Mouse (Mus musculus) cerebellum, postnatal 36 days (tissue): ENCODE data around the gene Cacna1d.
A peak's percentile ranks its signal among the peaks of the same experiment; 100 is the strongest.

ENCODE experiments used
- DNase-seq, 2 experiments: peaks; one replicate each; pipeline ENCODE4 v3.0.0; 2021 to 2022; ENCODE audit warnings: mixed read lengths in 2 of 2

The Cacna1d gene

GRCm38 (mm10) chr14:30056031-30056766 lies 435.1 kb downstream of the Cacna1d start:
- DNase-seq, result no peak

GRCm38 (mm10) chr14:30054922-30055321 lies 436.3 kb downstream of the Cacna1d start:
- DNase-seq, result no peak

- DNase-seq, result no peak
Measured at GRCm38 (mm10) chr14:30050280-30050679, 441.0 kb downstream of the Cacna1d start.

- DNase-seq, result no peak
Measured at GRCm38 (mm10) chr14:30048049-30048448, 443.2 kb downstream of the Cacna1d start.

- no peak for DNase-seq
Measured at GRCm38 (mm10) chr14:30046976-30047375, 444.3 kb downstream of the Cacna1d start.

- no peak for DNase-seq
Measured at GRCm38 (mm10) chr14:30045704-30046220, 445.5 kb downstream of the Cacna1d start.

- DNase-seq, result no peak
Measured at GRCm38 (mm10) chr14:30045239-30045638, 446.0 kb downstream of the Cacna1d start.

GRCm38 (mm10) chr14:30043356-30043940 lies 447.8 kb downstream of the Cacna1d start:
- no peak for DNase-seq

- DNase-seq, result no peak
Measured at GRCm38 (mm10) chr14:30041836-30042235, 449.4 kb downstream of the Cacna1d start.

GRCm38 (mm10) chr14:30039413-30039812 lies 451.8 kb downstream of the Cacna1d start:
- no peak for DNase-seq

- DNase-seq, result no peak
Measured at GRCm38 (mm10) chr14:30038431-30038830, 452.8 kb downstream of the Cacna1d start.

- no peak for DNase-seq
Measured at GRCm38 (mm10) chr14:30033405-30033804, 457.9 kb downstream of the Cacna1d start.

- peak in 1 of 2 experiments; percentile 30 for DNase-seq
Measured at GRCm38 (mm10) chr14:30027378-30027777, 463.9 kb downstream of the Cacna1d start.

GRCm38 (mm10) chr14:30024387-30024786 lies 466.9 kb downstream of the Cacna1d start:
- no peak for DNase-seq

- DNase-seq, result no peak
Measured at GRCm38 (mm10) chr14:30022471-30022870, 468.8 kb downstream of the Cacna1d start.

GRCm38 (mm10) chr14:30019792-30020575 lies 471.3 kb downstream of the Cacna1d start:
- no peak for DNase-seq

- DNase-seq, result no peak
Measured at GRCm38 (mm10) chr14:30019375-30019774, 471.9 kb downstream of the Cacna1d start.

GRCm38 (mm10) chr14:30018846-30019245 lies 472.4 kb downstream of the Cacna1d start:
- DNase-seq, result no peak

- no peak for DNase-seq
Measured at GRCm38 (mm10) chr14:30018463-30018801, 472.8 kb downstream of the Cacna1d start.

GRCm38 (mm10) chr14:30017794-30018462 lies 473.3 kb downstream of the Cacna1d start:
- DNase-seq, result no peak

- DNase-seq, result no peak
Measured at GRCm38 (mm10) chr14:30016666-30017065, 474.6 kb downstream of the Cacna1d start.

- no peak for DNase-seq
Measured at GRCm38 (mm10) chr14:30015008-30015407, 476.2 kb downstream of the Cacna1d start.

- DNase-seq, result no peak
Measured at GRCm38 (mm10) chr14:30014487-30014886, 476.8 kb downstream of the Cacna1d start.
